Mouse (Mus musculus): ENCODE measurements around the gene Gm5483.

- TF ChIP-seq POLR2A (IDR thresholded peaks at IDR 0.05; ENCODE audit: borderline replicate concordance, extremely low read depth, low read depth, low read length) (no peak), CTCF (IDR thresholded peaks at IDR 0.05; ENCODE audit: insufficient read depth, low read length) (no peak)
These were observed 27.5 kb upstream of the Gm5483 start, which contains the start of gene Stfa2l1 for GRCm38 (mm10) chr16:36156402-36156975.
